Mouse (Mus musculus): ENCODE measurements around the gene Filip1.

The Filip1 gene

DNA sequence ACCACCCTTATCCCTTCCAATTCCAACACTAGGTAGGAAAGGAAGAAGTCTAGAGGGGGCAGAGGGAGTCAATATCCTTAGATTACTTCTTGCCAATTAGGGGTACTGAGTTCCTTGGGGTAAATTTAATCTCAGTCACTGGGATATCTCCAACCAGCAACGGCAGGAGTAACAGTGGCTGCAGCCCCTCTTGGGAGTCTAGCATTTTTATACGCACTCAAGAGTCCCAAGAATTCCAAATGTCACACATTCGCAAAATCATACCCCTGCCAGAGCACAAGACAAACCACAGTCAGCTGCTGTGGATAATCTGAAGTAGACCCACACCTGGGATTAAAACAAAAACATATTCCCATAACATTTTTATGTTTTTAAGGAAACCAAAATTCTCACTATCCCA lies 102.5 kb downstream of the Filip1 start:
- no peak for DNase-seq (ENCODE audit: low spot score in 2 of 2)

DNA sequence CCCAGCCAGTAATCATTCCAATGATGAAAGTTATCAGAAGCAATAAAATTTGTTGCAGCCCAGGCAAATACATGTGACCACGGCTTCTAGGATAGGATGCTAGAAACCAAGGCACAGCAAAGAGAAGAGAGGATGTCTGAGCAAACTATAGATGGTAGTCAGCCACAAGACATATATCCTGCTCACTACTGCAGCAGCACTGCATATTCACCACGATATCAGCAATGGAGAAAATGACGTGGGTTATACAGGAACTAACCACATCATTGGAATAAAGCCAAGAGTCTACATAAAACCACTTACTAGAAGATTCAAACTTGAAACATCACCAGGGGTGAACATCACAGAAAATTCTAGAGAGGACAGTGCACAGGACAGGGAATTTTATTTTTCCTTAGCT lies 113.8 kb downstream of the Filip1 start:
- DNase-seq (ENCODE audit: low spot score in 2 of 2), result no peak

GRCm38 (mm10) chr9:79894665-79895064 lies 118.0 kb downstream of the Filip1 start:
- no peak for DNase-seq (ENCODE audit: low spot score in 2 of 2)

- DNase-seq (ENCODE audit: low spot score in 2 of 2), result no peak
These were observed 118.6 kb downstream of the Filip1 start for GRCm38 (mm10) chr9:79893841-79894612.

GRCm38 (mm10) chr9:79892183-79892582 lies 120.5 kb downstream of the Filip1 start:
- no peak for DNase-seq (ENCODE audit: low spot score in 2 of 2)

- DNase-seq (ENCODE audit: low spot score in 2 of 2), result no peak
These were observed 122.2 kb downstream of the Filip1 start for GRCm38 (mm10) chr9:79890488-79890887.

- DNase-seq (ENCODE audit: low spot score in 2 of 2), result no peak
These were observed 123.5 kb downstream of the Filip1 start for GRCm38 (mm10) chr9:79889132-79889531.

DNA sequence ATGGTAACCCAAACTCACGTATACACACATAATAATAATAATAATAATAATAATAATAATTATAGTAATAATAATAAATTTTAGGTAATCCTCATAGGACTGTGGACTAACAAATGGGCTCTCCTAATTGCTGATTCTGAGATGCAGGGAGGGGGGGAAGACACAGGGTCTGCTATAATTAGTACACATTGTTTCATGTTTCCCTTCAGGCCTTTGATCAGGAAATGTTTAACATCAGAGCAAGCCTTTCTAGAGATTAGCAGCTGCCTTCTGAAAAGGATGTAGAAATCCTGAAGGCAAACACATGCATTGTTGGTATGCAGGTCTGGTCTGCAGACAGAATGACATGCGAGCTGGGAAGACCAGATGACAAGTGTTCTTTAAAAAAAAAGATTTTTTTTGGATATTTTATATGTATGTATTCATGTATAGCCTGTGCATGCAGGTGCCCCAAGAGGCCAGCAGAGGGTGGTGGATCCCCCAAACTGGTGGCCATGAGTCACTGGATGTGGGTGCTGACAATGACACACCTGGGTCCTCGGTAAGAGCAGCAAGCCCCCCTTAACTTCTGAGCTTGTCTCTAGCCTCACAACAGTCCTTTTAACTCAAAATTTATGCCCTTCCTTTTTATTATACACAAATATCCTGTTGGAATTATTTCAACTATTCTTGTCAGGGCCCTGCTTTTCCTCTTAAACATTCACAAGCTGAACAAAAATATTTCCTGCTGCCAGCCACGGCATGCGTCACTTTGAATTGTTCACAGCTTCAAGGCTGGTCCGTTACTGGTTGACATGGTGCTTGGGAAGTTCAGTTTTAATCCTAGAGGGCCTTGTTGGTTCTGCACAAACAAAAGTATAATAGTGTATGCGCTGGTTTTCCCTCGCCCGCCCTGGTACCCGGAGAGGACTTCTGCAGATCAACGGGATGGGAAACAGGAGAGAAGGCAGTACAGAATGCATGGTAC lies 127.1 kb downstream of the Filip1 start:
- DNase-seq (ENCODE audit: low spot score in 2 of 2), result no peak

DNA sequence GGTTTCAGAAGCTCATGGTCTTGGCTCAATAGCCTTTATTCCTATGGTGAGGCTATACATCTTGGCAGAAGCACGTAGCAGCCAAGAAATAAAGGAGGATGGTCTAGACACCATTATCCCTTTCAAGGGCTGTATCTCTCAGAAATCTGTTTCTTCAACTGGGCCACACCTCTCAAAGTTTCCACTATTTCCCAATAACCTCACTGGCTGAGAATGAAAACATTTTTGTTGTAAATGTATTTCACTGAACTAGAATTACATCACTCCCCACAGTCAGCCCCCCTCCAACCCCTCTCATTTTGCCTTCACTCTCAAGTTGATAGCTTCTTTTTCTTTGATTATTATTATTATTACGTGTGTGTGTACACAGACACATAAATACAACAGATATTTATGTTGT lies 129.5 kb downstream of the Filip1 start:
- no peak for DNase-seq (ENCODE audit: low spot score in 2 of 2)

- no peak for DNase-seq (ENCODE audit: low spot score in 2 of 2)
These were observed 132.6 kb downstream of the Filip1 start for GRCm38 (mm10) chr9:79880031-79880430.

- no peak for DNase-seq (ENCODE audit: low spot score in 2 of 2)
These were observed 137.0 kb downstream of the Filip1 start for GRCm38 (mm10) chr9:79875522-79876131.

DNA sequence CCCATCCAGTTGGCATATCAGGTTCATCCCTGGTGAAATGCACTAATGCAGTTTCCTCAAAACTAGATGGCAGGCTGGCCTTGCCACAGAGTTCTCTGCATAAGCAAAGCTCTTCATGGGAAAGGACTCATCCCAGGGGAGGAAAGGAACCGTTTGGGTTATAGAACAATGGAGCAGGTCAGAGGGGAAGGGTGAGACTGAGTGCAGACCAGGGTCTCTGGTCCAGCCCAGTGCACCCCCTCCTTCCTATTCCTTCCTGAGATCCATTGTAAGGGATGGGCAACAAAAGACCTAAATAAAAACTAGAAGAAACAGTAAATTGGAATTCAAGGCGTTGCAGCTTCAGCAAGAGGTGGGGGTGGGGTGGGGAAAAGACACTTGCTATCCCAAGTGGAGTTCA lies 140.1 kb downstream of the Filip1 start:
- DNase-seq (ENCODE audit: low spot score in 2 of 2), result no peak

GRCm38 (mm10) chr9:79869512-79869911 lies 143.1 kb downstream of the Filip1 start:
- DNase-seq (ENCODE audit: low spot score in 2 of 2), result no peak

- no peak for DNase-seq (ENCODE audit: low spot score in 2 of 2)
These were observed 146.7 kb downstream of the Filip1 start for GRCm38 (mm10) chr9:79865998-79866397.

DNA sequence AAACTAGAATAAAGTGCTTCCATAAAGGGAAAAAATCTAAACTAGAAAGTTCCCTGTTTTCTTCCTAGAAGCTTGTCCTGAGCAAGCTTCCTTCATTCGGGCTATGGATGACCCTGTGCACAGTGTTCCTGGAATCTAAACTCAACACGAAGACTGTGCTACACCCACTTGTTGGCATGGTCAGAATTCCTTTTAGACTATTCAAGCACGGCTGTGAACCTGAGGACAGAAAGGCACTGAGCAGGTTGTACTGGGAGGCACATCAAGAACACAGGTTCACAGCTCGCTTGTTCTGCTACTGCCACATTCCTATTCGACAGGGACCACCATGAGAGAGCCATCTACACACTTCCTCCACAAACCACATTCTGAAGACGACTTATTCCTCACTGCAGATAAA lies 150.1 kb downstream of the Filip1 start:
- DNase-seq (ENCODE audit: low spot score in 2 of 2), result no peak

DNA sequence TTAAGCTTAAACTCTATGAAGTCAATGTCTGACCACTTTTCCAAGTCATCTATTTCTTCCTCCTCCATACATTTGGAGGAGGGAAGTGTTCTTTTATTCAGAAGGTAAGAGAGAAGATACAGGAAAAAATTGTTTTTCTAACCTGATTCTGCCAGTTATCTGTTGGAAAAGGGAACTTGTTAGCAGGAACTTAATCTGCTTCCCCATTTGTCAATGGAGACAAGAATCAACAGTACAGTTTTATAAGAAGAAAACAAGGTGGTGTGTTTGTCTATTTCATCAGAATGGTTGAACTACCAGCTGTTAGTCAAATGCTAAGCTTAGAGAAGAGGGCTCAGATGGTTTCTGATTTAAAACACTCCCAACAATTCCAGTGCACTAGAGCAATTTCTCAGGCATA lies 165.6 kb downstream of the Filip1 start:
- DNase-seq (ENCODE audit: low spot score in 2 of 2), result no peak

- DNase-seq (ENCODE audit: low spot score in 2 of 2), result no peak
These were observed 170.0 kb downstream of the Filip1 start for GRCm38 (mm10) chr9:79842615-79843014.

- DNase-seq (ENCODE audit: low spot score in 2 of 2), result no peak
These were observed 170.6 kb downstream of the Filip1 start for GRCm38 (mm10) chr9:79842028-79842427.

DNA sequence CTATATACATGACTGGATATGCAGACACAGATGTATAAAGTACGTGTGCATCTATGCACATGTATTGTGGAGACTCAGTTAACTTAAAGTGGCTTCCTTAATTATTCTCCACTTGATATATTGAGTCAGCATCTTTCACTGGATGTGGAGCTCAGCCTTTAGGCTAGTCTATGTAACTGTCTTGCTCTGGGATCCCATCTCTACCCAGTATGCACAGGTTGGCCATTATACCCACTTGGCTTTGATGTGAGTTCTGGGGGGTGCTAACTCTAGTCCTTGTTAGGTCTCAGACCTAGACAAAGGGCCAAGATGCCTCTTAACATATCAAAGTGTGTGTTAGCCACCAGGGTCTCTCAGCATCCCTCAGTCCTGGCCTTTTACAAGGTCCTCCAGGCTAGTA lies 181.4 kb downstream of the Filip1 start:
- DNase-seq (ENCODE audit: low spot score in 2 of 2), result no peak

GRCm38 (mm10) chr9:79830874-79831273 lies 181.8 kb downstream of the Filip1 start:
- no peak for DNase-seq (ENCODE audit: low spot score in 2 of 2)

- DNase-seq (ENCODE audit: low spot score in 2 of 2), result no peak
These were observed 182.5 kb downstream of the Filip1 start for GRCm38 (mm10) chr9:79829842-79830800.
